Mouse (Mus musculus): Measurements from ENCODE around the gene Asic2. TPM values are rescaled to one million over a fixed set of nuclear protein-coding genes. Genes with fewer than 3 reads are reported as not detected.

Gene Asic2
- polyA plus RNA-seq, 1 experiment from 2014 or later: 8.7 TPM

DNA sequence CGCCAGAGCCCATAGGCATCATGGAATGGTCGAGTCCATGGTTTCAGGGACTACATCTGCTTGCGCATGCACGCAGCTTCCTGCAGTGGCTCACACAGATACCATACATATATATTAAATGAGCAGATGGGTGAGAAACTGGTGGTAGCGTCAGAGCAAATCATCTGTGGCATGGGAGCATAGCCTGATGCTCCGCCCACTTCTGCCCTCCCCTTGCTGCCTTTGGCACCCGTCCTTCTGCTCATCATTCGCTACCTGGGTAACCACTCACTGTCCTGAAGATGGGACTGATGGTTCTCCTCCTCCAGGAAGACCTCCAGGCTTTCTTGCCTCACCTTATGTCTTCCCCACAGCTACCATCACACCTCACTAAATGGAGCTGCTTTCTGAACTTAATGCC is 995.0 kb downstream of the Asic2 start:
- Histone ChIP-seq H3K27me3 (replicated peaks; ENCODE audit: control insufficient read depth, insufficient read depth, low read length) (no peaks in the 10 kb centered on the region), H3K9ac (replicated peaks; ENCODE audit: low read depth, low read length) (no peak overlapping the region), H3K4me1 (replicated peaks; ENCODE audit: control insufficient read depth, insufficient read depth, low read length) (no peaks in the 10 kb centered on the region), H3K9me3 (ENCODE audit: control insufficient read depth, low read length) (no peaks in the 10 kb centered on the region), H3K4me3 (replicated peaks; ENCODE audit: low read length) (no peak overlapping the region), H3K4me2 (ENCODE audit: low read length) (no peak overlapping the region), H3K27ac (ENCODE audit: low read length) (no peak overlapping the region), H3K36me3 (ENCODE audit: control insufficient read depth, insufficient read depth) (no peaks in the 10 kb centered on the region)
- WGBS: 96% methylated on average over 8 of the region's 8 CpGs
- no peak for ATAC-seq

DNA sequence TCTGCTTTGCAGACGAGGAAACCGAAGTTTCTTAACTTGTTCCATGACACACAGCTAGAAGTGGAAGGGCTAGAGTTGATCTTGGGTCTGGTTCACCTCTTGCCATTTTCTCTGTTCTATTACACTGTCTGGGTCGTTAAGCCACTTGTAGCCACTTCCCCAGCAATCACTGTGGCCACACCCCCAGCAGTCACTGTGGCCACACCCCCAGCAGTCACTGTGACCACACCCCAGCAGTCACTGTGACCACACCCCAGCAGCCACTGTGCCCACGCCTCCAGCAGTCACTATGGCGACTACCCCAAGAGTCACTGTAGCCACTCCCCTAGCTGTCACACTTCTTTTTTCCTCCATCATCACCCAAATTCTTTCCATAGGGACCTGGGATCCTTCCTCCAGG is 1000.7 kb downstream of the Asic2 start:
- no peak overlapping the region for H3K27ac ChIP-seq (ENCODE audit: low read length)
- H3K36me3 ChIP-seq (ENCODE audit: control insufficient read depth, insufficient read depth): no peaks in the 10 kb centered on the region
- H3K4me1 ChIP-seq (replicated peaks; ENCODE audit: control insufficient read depth, insufficient read depth, low read length): no peaks in the 10 kb centered on the region
- 56% methylated on average over 5 of the region's 5 CpGs for WGBS
- ATAC-seq: no peak
- H3K9me3 ChIP-seq (ENCODE audit: control insufficient read depth, low read length): no peaks in the 10 kb centered on the region
- H3K4me3 ChIP-seq (replicated peaks; ENCODE audit: low read length): no peak overlapping the region
- no peaks in the 10 kb centered on the region for H3K27me3 ChIP-seq (replicated peaks; ENCODE audit: control insufficient read depth, insufficient read depth, low read length)
- no peak overlapping the region for H3K9ac ChIP-seq (replicated peaks; ENCODE audit: low read depth, low read length)
- no peak overlapping the region for H3K4me2 ChIP-seq (ENCODE audit: low read length)

- ATAC-seq: no peak
- Histone ChIP-seq H3K27ac (ENCODE audit: low read length) (no peak overlapping the region), H3K27me3 (replicated peaks; ENCODE audit: control insufficient read depth, insufficient read depth, low read length) (no peaks in the 10 kb centered on the region), H3K9ac (replicated peaks; ENCODE audit: low read depth, low read length) (no peak overlapping the region), H3K4me1 (replicated peaks; ENCODE audit: control insufficient read depth, insufficient read depth, low read length) (peaks cover 8% of the 10 kb centered on the region), H3K36me3 (ENCODE audit: control insufficient read depth, insufficient read depth) (no peaks in the 10 kb centered on the region), H3K4me2 (ENCODE audit: low read length) (no peak overlapping the region), H3K9me3 (ENCODE audit: control insufficient read depth, low read length) (no peaks in the 10 kb centered on the region), H3K4me3 (replicated peaks; ENCODE audit: low read length) (no peak overlapping the region)
- whole genome bisulfite sequencing: 47% methylated on average over 3 of the region's 3 CpGs
Observed at GRCm38 (mm10) chr11:80966040-80966439, 1002.2 kb downstream of the Asic2 start.

DNA sequence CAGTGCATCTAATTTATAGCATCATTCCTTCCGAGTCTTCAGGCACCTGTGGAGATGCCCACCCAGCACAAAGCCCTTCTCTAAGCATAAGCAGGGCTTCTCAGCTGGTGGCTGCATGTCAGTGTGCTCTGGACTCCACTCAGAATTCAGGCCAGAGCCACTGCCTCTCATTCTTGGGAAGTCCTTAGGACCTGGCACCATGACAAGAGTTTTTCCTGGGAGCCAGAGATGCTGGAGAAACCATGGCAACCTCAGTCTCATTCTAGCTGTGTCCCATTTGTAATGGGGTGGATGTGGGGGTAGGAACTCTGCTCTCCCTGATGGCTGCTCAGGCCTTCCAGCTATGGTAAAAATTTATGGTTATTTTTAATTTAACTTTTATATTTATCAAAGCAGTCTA is 1006.9 kb downstream of the Asic2 start:
- H3K36me3 ChIP-seq (ENCODE audit: control insufficient read depth, insufficient read depth): no peaks in the 10 kb centered on the region
- ATAC-seq: peak; percentile 71
- H3K27ac ChIP-seq (ENCODE audit: low read length): no peak overlapping the region
- 20% methylated on average over 1 of the region's 1 CpGs for WGBS
- H3K4me1 ChIP-seq (replicated peaks; ENCODE audit: control insufficient read depth, insufficient read depth, low read length): peaks cover 13% of the 10 kb centered on the region
- no peak overlapping the region for H3K9ac ChIP-seq (replicated peaks; ENCODE audit: low read depth, low read length)
- H3K9me3 ChIP-seq (ENCODE audit: control insufficient read depth, low read length): no peaks in the 10 kb centered on the region
- no peak overlapping the region for H3K4me2 ChIP-seq (ENCODE audit: low read length)
- H3K27me3 ChIP-seq (replicated peaks; ENCODE audit: control insufficient read depth, insufficient read depth, low read length): no peaks in the 10 kb centered on the region
- no peak overlapping the region for H3K4me3 ChIP-seq (replicated peaks; ENCODE audit: low read length)

GRCm38 (mm10) chr11:80958086-80958671 is 1010.1 kb downstream of the Asic2 start:
- WGBS: 10% methylated on average over 16 of the region's 16 CpGs
- Histone ChIP-seq H3K9me3 (ENCODE audit: control insufficient read depth, low read length) (no peaks in the 10 kb centered on the region), H3K4me3 (replicated peaks; ENCODE audit: low read length) (no peak overlapping the region), H3K4me1 (replicated peaks; ENCODE audit: control insufficient read depth, insufficient read depth, low read length) (peaks cover 13% of the 10 kb centered on the region), H3K9ac (replicated peaks; ENCODE audit: low read depth, low read length) (0 out of 2 replicates have a peak overlapping the region, but pooled peaks have one; percentile 7), H3K36me3 (ENCODE audit: control insufficient read depth, insufficient read depth) (no peaks in the 10 kb centered on the region), H3K27me3 (replicated peaks; ENCODE audit: control insufficient read depth, insufficient read depth, low read length) (no peaks in the 10 kb centered on the region), H3K4me2 (ENCODE audit: low read length) (no peak overlapping the region), H3K27ac (ENCODE audit: low read length) (no peak overlapping the region)
- ATAC-seq: no peak

GRCm38 (mm10) chr11:80955915-80956314 is 1012.3 kb downstream of the Asic2 start:
- Histone ChIP-seq H3K27me3 (replicated peaks; ENCODE audit: control insufficient read depth, insufficient read depth, low read length) (no peaks in the 10 kb centered on the region), H3K9me3 (ENCODE audit: control insufficient read depth, low read length) (no peaks in the 10 kb centered on the region), H3K4me3 (replicated peaks; ENCODE audit: low read length) (no peak overlapping the region), H3K9ac (replicated peaks; ENCODE audit: low read depth, low read length) (no peak overlapping the region), H3K4me2 (ENCODE audit: low read length) (no peak overlapping the region), H3K27ac (ENCODE audit: low read length) (no peak overlapping the region), H3K4me1 (replicated peaks; ENCODE audit: control insufficient read depth, insufficient read depth, low read length) (peaks cover 3% of the 10 kb centered on the region; the same call in 1 of the 2 replicates), H3K36me3 (ENCODE audit: control insufficient read depth, insufficient read depth) (no peaks in the 10 kb centered on the region)
- ATAC-seq: no peak
- whole genome bisulfite sequencing: 55% methylated on average over 6 of the region's 6 CpGs

GRCm38 (mm10) chr11:80954147-80954546 is 1014.1 kb downstream of the Asic2 start:
- H3K4me1 ChIP-seq (replicated peaks; ENCODE audit: control insufficient read depth, insufficient read depth, low read length): 0 out of 2 replicates have a peak, but pooled peaks cover 2% of the 10 kb centered on the region
- H3K9me3 ChIP-seq (ENCODE audit: control insufficient read depth, low read length): no peaks in the 10 kb centered on the region
- H3K27me3 ChIP-seq (replicated peaks; ENCODE audit: control insufficient read depth, insufficient read depth, low read length): no peaks in the 10 kb centered on the region
- H3K36me3 ChIP-seq (ENCODE audit: control insufficient read depth, insufficient read depth): no peaks in the 10 kb centered on the region
- no peak for ATAC-seq
- no peak overlapping the region for H3K4me3 ChIP-seq (replicated peaks; ENCODE audit: low read length)
- WGBS: 88% methylated on average over 7 of the region's 8 CpGs
- H3K4me2 ChIP-seq (ENCODE audit: low read length): no peak overlapping the region
- no peak overlapping the region for H3K9ac ChIP-seq (replicated peaks; ENCODE audit: low read depth, low read length)
- H3K27ac ChIP-seq (ENCODE audit: low read length): no peak overlapping the region

- Histone ChIP-seq H3K27me3 (replicated peaks; ENCODE audit: control insufficient read depth, insufficient read depth, low read length) (no peaks in the 10 kb centered on the region), H3K4me3 (replicated peaks; ENCODE audit: low read length) (no peak overlapping the region), H3K36me3 (ENCODE audit: control insufficient read depth, insufficient read depth) (no peaks in the 10 kb centered on the region), H3K27ac (ENCODE audit: low read length) (no peak overlapping the region), H3K4me2 (ENCODE audit: low read length) (no peak overlapping the region), H3K9me3 (ENCODE audit: control insufficient read depth, low read length) (no peaks in the 10 kb centered on the region), H3K9ac (replicated peaks; ENCODE audit: low read depth, low read length) (no peak overlapping the region), H3K4me1 (replicated peaks; ENCODE audit: control insufficient read depth, insufficient read depth, low read length) (no peaks in the 10 kb centered on the region)
- ATAC-seq: no peak
- 84% methylated on average over 11 of the region's 11 CpGs for WGBS
Observed at GRCm38 (mm10) chr11:80949068-80949738, 1019.1 kb downstream of the Asic2 start.

DNA sequence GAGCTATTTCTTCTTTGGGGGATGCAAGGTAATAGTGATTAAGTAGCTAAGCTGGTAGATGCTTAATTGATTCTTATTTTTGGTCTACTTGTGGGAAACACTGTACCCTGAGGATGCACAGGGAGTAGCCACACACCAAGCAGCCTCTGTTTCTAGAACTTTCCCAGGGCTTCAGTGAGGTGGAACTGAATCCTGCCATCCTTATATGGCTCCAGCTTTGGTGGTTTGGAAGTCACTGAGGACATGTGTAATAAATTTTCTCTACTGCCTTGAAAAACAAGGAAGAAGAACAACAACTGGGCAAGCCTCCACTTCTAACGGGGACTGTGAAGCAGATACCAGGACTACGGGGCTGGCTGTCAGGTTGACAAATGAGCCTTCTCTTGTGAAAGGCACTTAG is 1020.2 kb downstream of the Asic2 start:
- H3K9me3 ChIP-seq (ENCODE audit: control insufficient read depth, low read length): no peaks in the 10 kb centered on the region
- WGBS: 78% methylated on average over 2 of the region's 2 CpGs
- ATAC-seq: no peak
- H3K27me3 ChIP-seq (replicated peaks; ENCODE audit: control insufficient read depth, insufficient read depth, low read length): no peaks in the 10 kb centered on the region
- H3K4me2 ChIP-seq (ENCODE audit: low read length): no peak overlapping the region
- H3K36me3 ChIP-seq (ENCODE audit: control insufficient read depth, insufficient read depth): no peaks in the 10 kb centered on the region
- H3K4me1 ChIP-seq (replicated peaks; ENCODE audit: control insufficient read depth, insufficient read depth, low read length): no peaks in the 10 kb centered on the region
- H3K27ac ChIP-seq (ENCODE audit: low read length): no peak overlapping the region
- H3K9ac ChIP-seq (replicated peaks; ENCODE audit: low read depth, low read length): no peak overlapping the region
- H3K4me3 ChIP-seq (replicated peaks; ENCODE audit: low read length): no peak overlapping the region
